In the genomic region with DNA sequence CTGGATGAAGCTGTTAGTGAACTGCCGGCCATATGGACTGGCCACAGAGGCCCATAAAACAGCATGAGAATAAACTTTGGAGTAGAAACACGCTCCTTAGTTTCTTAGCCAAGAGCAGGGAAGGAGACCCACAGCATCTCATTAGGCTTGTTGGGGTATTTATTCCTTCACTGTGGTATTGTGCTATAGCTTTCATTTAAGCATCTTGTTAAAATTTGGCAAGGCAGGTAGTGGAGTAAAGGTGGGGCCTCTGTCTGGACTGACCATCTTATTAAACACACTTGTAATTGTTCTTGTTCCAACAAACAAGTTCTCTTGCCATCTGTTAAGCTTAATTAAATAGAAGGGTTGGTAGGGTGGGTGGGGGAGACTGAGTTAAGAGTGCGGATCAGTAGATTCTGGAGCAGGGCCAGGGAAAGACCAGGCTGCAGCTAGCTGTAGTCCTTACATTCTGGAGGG, we compare ENCODE assay signal across 23 mouse cellular contexts.
DNase-seq lines count a peak whose midpoint lies in the region; ATAC-seq lines count a peak whose summit lies in the region.
"Had no signal": no experiment of that assay in that cellular context is flagged by ENCODE, and none has a peak within 500 bp of the region (broad histone marks: within the 10 kb centered on the region; RNA-seq: fewer than 3 reads in every experiment).

No protein-coding gene starts in this region.

- intact Hi-C loops in left cerebral cortex, postnatal 4 days (cut with DNase I), result no loop called here

- DNase-seq in left cerebral cortex, postnatal 4 days, result peak; percentile 48
- no peak for DNase-seq in left cerebral cortex, adult 18-20 months (ENCODE audit: low spot score in 2 of 2)
- peak; percentile 9 for DNase-seq in Muller cell, postnatal 12 days (ENCODE audit: inconsistent ontology term)
- no peak for DNase-seq in forebrain, embryonic 11.5 days (ENCODE audit: low spot score)
- DNase-seq in natural killer cell, adult 2 months (ENCODE audit: low spot score in 2 of 2), result no peak
- no peak for DNase-seq in left cerebral cortex, adult 11 months (ENCODE audit: low spot score)
- DNase-seq: adrenal gland, postnatal 25 days; cerebellum, adult 8-10 months; embryo, embryonic 11 days; gastrocnemius, postnatal 14 days; heart, postnatal 10 days; kidney, postnatal 14 days; layer of hippocampus, adult 9-11 months; liver, embryonic 13.5 days; lung, postnatal 10 days; thymus, adult 18-20 months had no signal

- H3K4me2 ChIP-seq in forebrain, embryonic 11.5 days (ENCODE audit: low read depth, low read length, severe bottlenecking), result no peak overlapping the region
- H3K4me2 ChIP-seq in limb, embryonic 12.5 days, result peak overlapping the region; percentile 29
- H3K4me2 ChIP-seq: embryonic facial prominence, embryonic 15.5 days; hindbrain, embryonic 13.5 days; liver, embryonic 13.5 days had no signal

- WGBS in forebrain, embryonic 11.5 days, result 59% methylated on average over 3 of the region's 3 CpGs
- WGBS in limb, embryonic 12.5 days, result 15% methylated on average over 3 of the region's 3 CpGs

- H3K36me3 ChIP-seq in forebrain, embryonic 11.5 days (ENCODE audit: control insufficient read depth, insufficient read depth, low read length), result no peaks in the 10 kb centered on the region
- H3K36me3 ChIP-seq in limb, embryonic 12.5 days, result no peaks in the 10 kb centered on the region
- H3K36me3 ChIP-seq: embryonic facial prominence, embryonic 15.5 days; hindbrain, embryonic 13.5 days; liver, embryonic 13.5 days had no signal

- H3K27ac ChIP-seq in forebrain, embryonic 11.5 days (ENCODE audit: low read depth, low read length), result 0 out of 2 replicates have a peak overlapping the region, but pooled peaks have one; percentile 21
- peak overlapping the region; percentile 82 for H3K27ac ChIP-seq in limb, embryonic 12.5 days
- H3K27ac ChIP-seq: embryonic facial prominence, embryonic 15.5 days; hindbrain, embryonic 13.5 days; liver, embryonic 13.5 days had no signal

- no peaks in the 10 kb centered on the region for H3K27me3 ChIP-seq in forebrain, embryonic 11.5 days (ENCODE audit: control insufficient read depth, insufficient read depth, low read length)
- H3K27me3 ChIP-seq in limb, embryonic 12.5 days, result no peaks in the 10 kb centered on the region
- H3K27me3 ChIP-seq: embryonic facial prominence, embryonic 15.5 days; hindbrain, embryonic 13.5 days; liver, embryonic 13.5 days; Patski had no signal

- H3K9me3 ChIP-seq in forebrain, embryonic 11.5 days (ENCODE audit: control insufficient read depth, low read length), result no peaks in the 10 kb centered on the region
- no peaks in the 10 kb centered on the region for H3K9me3 ChIP-seq in limb, embryonic 12.5 days
- H3K9me3 ChIP-seq: embryonic facial prominence, embryonic 15.5 days; hindbrain, embryonic 13.5 days; liver, embryonic 13.5 days had no signal

- peaks cover 13% of the 10 kb centered on the region for H3K4me1 ChIP-seq in forebrain, embryonic 11.5 days (replicated peaks; ENCODE audit: control insufficient read depth, insufficient read depth, low read length)
- peaks cover 83% of the 10 kb centered on the region for H3K4me1 ChIP-seq in limb, embryonic 12.5 days (replicated peaks)
- H3K4me1 ChIP-seq: liver, embryonic 13.5 days had no signal

- ATAC-seq in forebrain, embryonic 11.5 days (replicated peaks; ENCODE audit: low FRiP score), result no peak
- ATAC-seq in limb, embryonic 12.5 days (ENCODE audit: insufficient number of reproducible peaks, insufficient read depth, low FRiP score, low TSS enrichment, low read depth), result peak; percentile 62; the same call in 1 of the 2 replicates
- ATAC-seq: activated CD4-positive, CD25-positive, alpha-beta regulatory T cell, adult 4 months; intestine, postnatal 0 days; Patski had no signal

- no peak overlapping the region for H3K9ac ChIP-seq in forebrain, embryonic 11.5 days (ENCODE audit: low read length)
- no peak overlapping the region for H3K9ac ChIP-seq in limb, embryonic 12.5 days (replicated peaks)
- H3K9ac ChIP-seq: embryonic facial prominence, embryonic 15.5 days; hindbrain, embryonic 13.5 days; liver, embryonic 13.5 days had no signal

- H3K4me3 ChIP-seq in forebrain, embryonic 11.5 days (ENCODE audit: low read depth, low read length), result no peak overlapping the region
- no peak overlapping the region for H3K4me3 ChIP-seq in limb, embryonic 12.5 days (replicated peaks)
- H3K4me3 ChIP-seq: embryonic facial prominence, embryonic 15.5 days; hindbrain, embryonic 13.5 days; liver, embryonic 13.5 days; myocyte had no signal

Comparison
In these comparisons a context has a peak if more than half of its experiments do, and no peak if none do; other contexts are left out.
1. DNase-seq: peak in left cerebral cortex, postnatal 4 days (single experiment) and Muller cell, postnatal 12 days (single experiment); none in left cerebral cortex, adult 18-20 months (0 of 2), forebrain, embryonic 11.5 days (single experiment), natural killer cell, adult 2 months (0 of 2) and left cerebral cortex, adult 11 months (single experiment).